Mouse (Mus musculus) megakaryocyte progenitor cell, adult 5-6 weeks (primary cell): ENCODE results near the gene Ttc14. TPM values are rescaled to one million over a fixed set of nuclear protein-coding genes. Genes with fewer than 3 reads are reported as not detected.

ENCODE experiments used
- ATAC-seq: replicated peaks from 2 replicates; pipeline ENCODE4 v1.8.0; 2016; ENCODE audit warnings: mild to moderate bottlenecking, moderate TSS enrichment, inconsistent platforms; ENCODE audit not compliant: poor library complexity
- total RNA-seq, 2 experiments: library from RNA; stranded (forward) in 1 of 2; stranded (reverse) in 1 of 2; fragments of 157-497, 149-512 nt in 1 of 2; fragments of 200-1000 nt in 1 of 2; gene quantifications; 2 replicates each; pipeline versions ENCODE4 v1.2.3 to v1.2.4; 2015 to 2017

Ttc14 gene
- 21.0 and 31.7 TPM in 2 replicates for total RNA-seq (2015)
- 51.5 and 64.8 TPM in 2 replicates for total RNA-seq (2017)

DNA sequence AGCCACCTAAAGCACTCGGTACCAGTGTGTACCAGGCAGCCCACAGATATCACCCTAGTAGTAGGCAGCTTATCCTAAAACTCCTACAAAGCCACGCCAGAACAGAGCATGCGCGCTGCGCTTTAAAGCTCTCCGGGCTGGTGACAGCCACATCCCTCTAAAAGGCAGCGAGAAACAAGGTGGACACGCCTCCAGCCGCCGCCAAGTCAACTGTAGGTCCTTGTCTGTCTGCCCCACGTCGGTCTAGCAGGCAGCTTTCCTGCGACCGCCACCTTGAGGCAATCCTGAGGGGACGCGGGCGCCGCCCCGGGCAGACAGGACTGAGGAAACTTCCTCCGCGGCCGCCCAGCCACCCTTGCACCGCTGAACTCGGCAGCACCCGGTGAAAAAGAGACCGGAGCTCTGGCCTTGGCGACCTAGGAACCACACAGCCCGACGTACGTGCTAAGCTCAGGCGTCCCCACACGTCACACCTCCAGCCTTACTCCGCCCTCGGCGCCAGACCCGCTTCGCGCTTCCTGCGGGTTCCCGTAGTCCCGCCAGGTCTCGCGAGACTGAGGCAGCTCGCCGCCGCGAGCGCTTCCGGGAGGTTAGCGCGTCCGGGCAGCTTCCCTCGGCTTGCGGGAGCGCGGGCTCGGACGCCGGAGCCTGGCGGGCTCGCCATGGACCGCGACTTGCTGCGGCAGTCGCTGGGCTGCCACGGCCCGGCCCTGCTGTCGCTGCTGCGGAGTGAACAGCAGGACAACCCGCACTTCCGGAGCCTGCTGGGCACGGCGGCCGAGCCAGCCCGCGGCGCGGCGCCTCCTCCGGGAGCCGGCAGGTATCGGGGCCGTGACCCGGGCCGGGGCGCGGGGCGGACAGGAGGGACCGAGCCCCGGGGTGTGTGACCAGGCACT is at the start of gene Ttc14:
Ttc14 (plus strand) TSS at position 216 of the 896 bp plus-strand sequence.
- peak; percentile 95 for ATAC-seq

DNA sequence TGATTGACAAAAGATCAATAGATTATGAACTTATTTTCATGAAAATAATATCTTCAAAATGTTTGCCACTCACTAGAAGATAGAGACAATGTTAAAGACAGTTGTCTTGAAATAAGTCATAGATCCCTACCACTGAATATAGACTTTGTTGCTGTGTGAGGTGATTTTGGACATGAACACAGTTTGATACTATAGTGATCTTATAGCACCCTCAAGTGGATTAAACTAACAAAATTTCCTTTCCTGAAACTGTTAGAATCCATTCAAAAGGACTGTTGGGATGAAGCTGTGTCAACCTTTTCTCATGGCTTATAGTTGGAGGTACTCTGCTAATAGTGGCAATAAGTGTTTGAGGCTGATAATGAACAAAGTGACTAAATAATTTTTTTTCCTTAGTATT is 8.7 kb upstream of the Ttc14 start:
- no peak for ATAC-seq

DNA sequence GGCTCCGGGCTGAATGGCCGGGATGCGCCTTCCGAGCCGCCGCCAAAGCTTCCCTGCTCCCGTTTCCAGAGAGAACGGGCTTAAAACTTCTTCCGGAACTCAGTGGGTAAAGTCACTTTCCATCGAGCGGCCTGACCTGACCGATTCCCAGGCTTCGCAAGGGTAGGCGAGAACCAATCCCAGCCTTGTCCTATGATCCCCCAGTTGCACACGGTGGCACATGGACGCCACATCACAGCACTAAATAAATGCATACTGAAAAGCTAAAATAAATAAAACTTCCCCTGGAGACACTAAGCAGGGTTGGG is 835 bp downstream of the Ttc14 start:
- ATAC-seq, result no peak

DNA sequence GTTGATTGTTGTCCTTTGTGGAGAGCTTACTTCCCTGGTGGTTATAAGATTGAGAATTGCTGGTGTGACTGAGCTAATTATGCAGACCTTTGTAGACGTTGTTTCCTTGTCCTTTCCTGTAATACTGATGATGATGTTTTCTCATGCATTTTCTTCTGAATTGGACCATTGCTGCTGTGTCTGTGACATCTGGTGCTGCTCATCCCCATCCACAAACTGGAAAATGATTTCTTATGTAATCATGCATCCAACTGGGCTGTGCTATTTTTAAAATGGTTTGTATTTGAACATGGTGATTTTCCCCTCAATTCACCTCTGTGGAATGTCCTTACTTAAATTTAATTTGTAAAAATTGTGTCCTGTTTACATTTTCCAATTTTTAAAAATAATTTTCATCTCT is 7.5 kb downstream of the Ttc14 start:
- ATAC-seq, result no peak

DNA sequence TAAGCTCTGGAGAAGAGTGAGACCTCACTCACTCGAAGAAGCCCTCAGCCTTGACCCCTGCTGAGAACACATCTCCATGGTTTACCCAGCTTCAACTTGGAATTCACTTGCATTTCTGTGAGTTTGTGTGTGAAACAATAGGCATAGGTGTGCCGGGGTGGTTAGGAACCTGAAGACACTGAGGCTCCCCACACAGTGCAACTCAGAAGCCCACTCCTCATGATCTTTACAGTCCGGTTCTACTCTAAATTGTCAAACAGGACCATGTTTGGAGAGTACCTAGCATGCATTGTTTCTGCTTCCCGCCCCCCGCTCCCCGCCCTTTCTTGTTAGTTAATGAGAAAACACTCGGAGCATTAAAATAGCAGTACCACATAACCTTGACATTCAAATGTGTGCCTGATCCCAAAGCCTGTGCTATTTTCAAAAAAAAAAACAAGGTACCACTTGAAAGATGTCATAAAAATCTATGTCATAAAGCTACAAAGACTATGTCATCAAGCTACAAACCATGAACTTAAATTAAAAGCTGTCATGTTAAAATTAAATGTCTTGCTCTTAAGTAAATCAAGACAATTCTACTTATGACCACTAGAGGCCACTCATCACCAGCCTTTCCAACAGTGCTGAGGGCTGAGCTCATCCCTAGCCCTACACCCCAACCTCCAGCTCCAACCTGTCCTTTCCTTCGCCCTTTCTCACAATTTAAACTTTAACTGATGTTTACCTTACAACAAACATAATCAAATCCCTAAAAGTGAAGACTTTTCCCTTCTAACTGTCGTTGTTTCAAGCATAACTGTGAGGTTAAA is 24.7 kb downstream of the Ttc14 start:
- ATAC-seq, result peak; percentile 99

DNA sequence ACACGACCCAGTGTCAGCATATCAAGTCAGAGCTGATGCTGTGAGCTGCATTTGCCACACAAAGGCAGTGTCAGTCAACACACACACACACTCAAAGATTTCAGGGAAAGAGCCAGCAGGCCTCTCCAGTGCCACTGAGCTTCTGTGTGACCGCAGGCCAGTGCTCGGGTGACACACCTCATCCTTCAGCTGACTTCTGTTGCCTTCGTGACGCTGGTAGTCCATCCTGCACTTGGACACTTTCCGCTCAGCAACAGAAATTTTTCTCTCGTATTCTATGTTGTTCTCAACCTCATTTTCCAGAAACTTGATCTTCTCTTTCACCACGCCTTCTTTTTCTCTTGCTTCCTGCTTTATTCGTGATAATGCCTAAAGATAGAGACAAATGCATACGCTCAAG is 32.7 kb downstream of the Ttc14 start:
- no peak for ATAC-seq

DNA sequence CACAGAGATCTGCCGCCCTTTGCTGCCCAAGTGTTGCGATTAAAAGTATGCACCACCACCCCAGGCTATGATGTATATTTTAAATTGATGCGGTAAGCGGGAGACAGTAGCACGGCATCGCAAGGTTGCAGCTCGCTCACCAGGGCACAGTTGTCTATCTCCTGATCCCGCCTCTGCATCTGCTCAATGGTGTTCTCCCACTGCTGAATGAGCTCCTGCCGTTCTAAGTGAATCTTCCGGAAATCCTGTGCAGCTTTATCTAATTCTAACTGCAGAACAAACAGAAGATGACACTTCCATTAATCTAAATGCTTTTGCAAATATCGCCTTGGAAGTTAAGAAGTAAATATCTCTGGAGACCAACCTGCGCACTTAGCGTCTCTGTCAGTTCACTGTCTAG is 36.9 kb downstream of the Ttc14 start:
- ATAC-seq, result no peak

DNA sequence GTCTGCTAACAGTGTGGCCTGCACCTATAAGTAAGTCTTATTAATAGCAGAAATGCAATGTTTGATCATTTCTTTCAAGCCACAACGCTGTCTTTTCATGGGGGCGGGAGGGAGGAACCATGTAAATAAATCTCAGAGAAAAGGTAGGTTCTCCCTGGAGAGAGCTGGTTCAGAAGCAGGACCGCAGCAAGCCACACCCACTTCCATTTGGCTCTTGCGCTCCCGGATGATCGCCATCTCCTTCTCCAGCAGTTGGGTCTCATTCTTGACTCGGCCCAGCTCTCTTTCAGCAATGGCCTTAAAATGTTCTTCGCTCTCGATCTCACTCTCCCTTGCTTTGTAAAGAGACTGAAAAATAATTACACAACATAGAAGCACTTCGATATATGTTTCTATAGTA is 39.2 kb downstream of the Ttc14 start:
- ATAC-seq, result peak; percentile 54; the same call in 1 of the 2 replicates

DNA sequence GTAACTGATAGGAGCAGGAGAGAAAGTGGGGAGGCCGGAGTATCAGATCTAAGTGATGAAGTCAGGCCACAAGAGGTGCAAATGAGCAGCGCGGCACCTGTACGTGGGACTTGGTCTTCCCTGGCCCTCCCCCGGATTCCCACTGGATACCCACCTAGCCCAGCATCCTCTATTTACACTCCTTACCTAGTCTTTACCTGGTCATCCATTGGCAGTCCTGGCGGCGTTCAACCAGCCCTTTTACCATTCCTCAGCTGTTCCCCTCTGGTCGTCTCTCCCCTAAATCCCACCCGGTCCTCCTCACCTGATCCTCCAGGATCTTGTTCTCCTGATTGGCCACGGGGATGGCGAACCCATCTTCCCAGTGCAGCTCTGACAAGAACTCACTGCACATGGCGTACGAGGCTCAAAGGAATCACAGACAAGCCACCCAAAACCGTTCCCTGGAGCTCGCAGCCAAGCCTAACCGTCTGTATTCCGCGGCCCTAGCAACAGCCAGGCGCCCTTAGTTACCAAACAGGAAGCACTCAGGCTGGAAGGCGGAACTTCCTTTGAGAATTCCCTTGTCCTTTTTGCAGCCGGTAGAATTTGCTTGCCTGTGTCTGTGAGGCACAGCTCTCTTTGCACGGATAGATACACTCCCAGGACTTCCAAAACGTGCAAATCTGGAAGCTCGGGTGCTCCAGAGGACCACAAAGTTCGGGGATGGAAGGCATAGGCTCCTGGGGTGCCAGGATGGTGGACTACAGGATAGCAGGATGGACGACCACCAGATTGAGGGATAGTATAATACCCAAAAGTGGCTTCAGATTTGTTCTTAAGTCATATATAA is 44.4 kb downstream of the Ttc14 start, which contains the start of gene Ccdc39:
Ccdc39 (minus strand) TSS at position 510 of the 832 bp plus-strand sequence.
- ATAC-seq, result peak; percentile 97

DNA sequence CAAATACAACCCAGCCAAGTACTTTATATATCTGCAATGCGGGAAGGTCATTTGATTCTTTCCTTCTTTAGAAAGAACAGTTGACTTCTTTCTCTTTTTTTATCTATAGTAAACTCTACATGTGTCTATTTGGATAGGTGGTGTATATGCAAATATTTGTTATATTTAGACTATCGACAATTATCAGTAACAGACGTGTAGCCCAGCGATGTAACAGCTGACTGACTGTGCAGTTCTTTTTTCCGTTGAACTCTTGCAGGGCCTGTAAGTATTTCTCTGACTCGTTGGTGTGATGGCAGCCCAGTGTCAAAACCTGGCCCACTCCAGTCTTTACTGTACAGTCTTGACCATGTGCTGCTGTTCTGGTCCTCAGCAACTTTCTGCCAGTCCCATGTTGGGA is 47.0 kb downstream of the Ttc14 start:
- ATAC-seq, result no peak

DNA sequence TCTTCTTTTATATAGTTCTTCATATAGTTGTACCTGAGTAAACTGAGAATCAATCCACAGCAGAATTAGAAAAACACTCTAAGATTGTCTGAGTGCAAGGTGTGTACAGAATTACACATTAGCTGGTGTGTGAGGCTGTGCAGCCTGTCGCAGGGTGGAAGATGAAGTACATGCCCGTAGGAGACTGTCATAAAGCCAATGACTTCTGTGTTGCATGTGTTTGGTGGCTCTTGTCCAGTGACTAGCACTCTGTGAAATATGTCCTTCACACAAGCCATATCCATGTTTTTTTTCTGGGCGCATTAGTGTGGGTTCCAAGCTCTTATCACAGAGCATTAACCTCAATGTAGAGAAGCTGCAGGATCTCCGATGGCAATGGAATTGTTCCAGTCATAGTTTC is 51.2 kb downstream of the Ttc14 start:
- ATAC-seq, result no peak

DNA sequence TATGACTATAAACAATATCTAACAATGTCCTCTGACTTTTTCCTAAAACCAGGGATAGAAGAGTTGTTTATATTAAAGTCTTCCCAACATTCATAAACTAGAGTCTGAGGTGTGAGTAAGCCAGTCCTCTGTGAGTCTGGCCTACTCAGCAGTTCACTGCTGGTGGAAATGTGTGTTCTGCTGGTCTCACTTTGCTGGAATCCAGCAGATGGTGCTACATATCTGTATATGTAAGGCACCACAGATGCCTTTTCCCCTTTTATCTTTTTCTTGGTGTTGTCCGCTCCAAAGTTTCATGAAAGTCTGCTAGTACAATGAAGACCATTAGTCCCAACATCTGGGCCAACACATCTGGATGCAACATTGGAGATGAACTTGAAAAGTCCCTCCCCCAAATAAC is 53.4 kb downstream of the Ttc14 start:
- ATAC-seq, result no peak

DNA sequence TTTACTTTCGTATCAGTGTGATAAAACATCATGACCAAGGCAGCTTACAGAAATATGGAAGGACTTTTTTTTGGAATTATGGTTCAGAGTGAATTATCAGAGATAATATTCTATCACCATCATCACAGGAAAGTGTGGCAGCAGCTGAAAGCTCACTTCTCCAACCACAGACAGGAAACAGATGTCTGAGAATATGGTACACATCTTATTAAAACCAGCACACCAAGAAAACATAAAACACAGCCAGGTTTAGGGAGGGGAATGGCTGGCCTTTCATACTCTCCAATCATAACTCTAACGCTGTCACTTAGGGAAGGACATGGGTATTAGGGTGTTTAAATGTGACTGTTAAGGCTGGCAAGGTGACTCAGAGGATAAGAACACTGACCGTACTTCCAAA is 59.3 kb downstream of the Ttc14 start:
- peak; percentile 76 for ATAC-seq

DNA sequence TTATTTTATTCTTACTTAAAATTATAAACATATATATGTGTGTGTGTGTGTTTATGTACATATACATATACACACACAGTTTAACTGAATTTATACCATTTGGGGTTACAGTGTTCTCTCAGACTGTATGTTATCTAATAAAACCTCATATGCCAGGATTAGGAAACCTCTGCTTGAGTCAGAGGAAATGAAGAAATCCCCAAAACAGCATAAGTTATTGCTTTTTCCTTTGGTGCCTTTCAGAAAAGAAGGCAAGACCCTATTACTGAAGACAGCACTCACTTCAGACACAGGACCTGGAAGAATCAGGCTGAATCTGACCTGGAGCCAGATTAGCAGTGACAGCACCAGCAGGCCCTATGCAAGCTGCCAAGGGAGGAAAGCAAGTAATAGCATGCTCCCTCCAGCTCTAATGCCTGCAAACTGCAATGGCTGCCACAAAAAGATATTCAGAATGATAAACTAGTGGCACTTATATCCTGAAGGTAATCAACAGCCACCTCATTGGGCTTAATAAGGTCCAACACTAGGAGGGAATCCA is 64.4 kb downstream of the Ttc14 start:
- ATAC-seq, result peak; percentile 80

Other genes starting within 250 kb of the Ttc14 start
- gene Ccdc39, start 44.5 kb downstream of the Ttc14 start, total RNA-seq (2015), result 0.17 and 1.1 TPM in 2 replicates
- gene Ccdc39, start 44.5 kb downstream of the Ttc14 start, total RNA-seq (2017), result 0.25 and 0.74 TPM in 2 replicates
- 102 and 118 TPM in 2 replicates for gene Fxr1, start 220.1 kb downstream of the Ttc14 start, total RNA-seq (2015)
- gene Fxr1, start 220.1 kb downstream of the Ttc14 start, total RNA-seq (2017), result 167 and 209 TPM in 2 replicates